Mouse (Mus musculus) urinary bladder, postnatal 36 days (tissue): ENCODE results near the gene Cox4i1.
A peak's percentile ranks its signal among the peaks of the same experiment; 100 is the strongest.

Experiments used
- DNase-seq, 2 experiments: peaks; one replicate each; pipeline ENCODE4 v3.0.0; 2022; ENCODE audit warnings: low spot score in 2 of 2, mixed read lengths in 1 of 2

Cox4i1 gene

GRCm38 (mm10) chr8:120667561-120668373, at the start of gene Cox4i1, which contains the start of gene Gm27021:
Gene Cox4i1 (plus strand): TSS chr8:120668222.
Gene Gm27021 (minus strand): TSS chr8:120668079.
- peak; percentile 80 to 89 for DNase-seq

- DNase-seq: peak in 1 of 2 experiments; percentile 57
Observed at GRCm38 (mm10) chr8:120619235-120620180, 48.5 kb upstream of the Cox4i1 start.

GRCm38 (mm10) chr8:120620441-120620840, 47.6 kb upstream of the Cox4i1 start:
- DNase-seq: no peak

- DNase-seq: no peak
Observed at GRCm38 (mm10) chr8:120622161-120622560, 45.9 kb upstream of the Cox4i1 start.

GRCm38 (mm10) chr8:120623608-120624007, 44.4 kb upstream of the Cox4i1 start:
- DNase-seq: no peak

- DNase-seq: no peak
Observed at GRCm38 (mm10) chr8:120626461-120626860, 41.6 kb upstream of the Cox4i1 start.

GRCm38 (mm10) chr8:120627298-120627697, 40.7 kb upstream of the Cox4i1 start:
- no peak for DNase-seq

GRCm38 (mm10) chr8:120630031-120630430, 38.0 kb upstream of the Cox4i1 start:
- no peak for DNase-seq

- DNase-seq: no peak
Observed at GRCm38 (mm10) chr8:120630848-120631247, 37.2 kb upstream of the Cox4i1 start.

GRCm38 (mm10) chr8:120631441-120632375, 36.3 kb upstream of the Cox4i1 start:
- no peak for DNase-seq

- no peak for DNase-seq
Observed at GRCm38 (mm10) chr8:120632969-120633664, 34.9 kb upstream of the Cox4i1 start.

GRCm38 (mm10) chr8:120633665-120634271, 34.3 kb upstream of the Cox4i1 start:
- no peak for DNase-seq

GRCm38 (mm10) chr8:120634329-120634839, 33.6 kb upstream of the Cox4i1 start:
- DNase-seq: peak; percentile 34 to 72

- no peak for DNase-seq
Observed at GRCm38 (mm10) chr8:120641245-120641644, 26.8 kb upstream of the Cox4i1 start.

GRCm38 (mm10) chr8:120642031-120642662, 25.9 kb upstream of the Cox4i1 start:
- no peak for DNase-seq

- DNase-seq: peak in 1 of 2 experiments; percentile 67
Observed at GRCm38 (mm10) chr8:120644663-120645062, 23.4 kb upstream of the Cox4i1 start.

- DNase-seq: no peak
Observed at GRCm38 (mm10) chr8:120647532-120647931, 20.5 kb upstream of the Cox4i1 start, which contains the start of gene 1190005I06Rik. Gene 1190005I06Rik (minus strand): TSS chr8:120647632.

- no peak for DNase-seq
Observed at GRCm38 (mm10) chr8:120656322-120657052, 11.5 kb upstream of the Cox4i1 start.

GRCm38 (mm10) chr8:120657415-120657814, 10.6 kb upstream of the Cox4i1 start:
- DNase-seq: no peak
